Comparison of ENCODE assay signal across 9 mouse cellular contexts in the genomic region with DNA sequence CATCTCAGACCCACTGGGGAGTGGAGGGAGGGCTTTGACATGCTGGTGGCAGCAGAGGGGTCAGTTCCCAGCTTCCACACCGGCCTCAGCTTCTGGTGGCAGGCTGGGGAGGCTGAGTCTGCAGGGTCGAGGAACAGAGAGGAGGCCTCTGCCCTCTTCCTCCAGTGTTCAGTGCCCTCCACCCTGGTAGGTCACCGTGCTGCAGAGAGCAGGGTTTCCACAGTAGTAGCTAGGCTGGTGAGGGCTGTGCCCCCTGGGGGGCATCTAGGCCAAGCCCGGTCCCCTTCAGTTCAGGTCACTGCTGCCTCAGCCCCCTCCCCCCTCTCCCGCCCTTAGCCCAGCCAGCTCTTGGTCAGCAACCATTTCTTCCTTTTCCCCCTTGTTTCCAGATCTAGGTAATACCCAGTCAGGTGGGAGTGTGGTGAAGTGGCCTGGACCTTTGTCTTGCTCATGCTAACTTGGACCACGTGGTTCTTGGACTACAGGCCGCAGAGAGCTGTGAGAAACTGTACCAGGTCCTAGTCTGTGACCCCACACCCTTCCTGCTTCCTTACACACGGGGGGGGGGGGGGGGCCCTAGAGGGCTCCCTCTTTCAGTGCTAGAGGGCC. TPM values are rescaled to one million over a fixed set of nuclear protein-coding genes. Genes with fewer than 3 reads are reported as not detected.
DNase-seq lines count a peak whose midpoint lies in the region; ATAC-seq and TF ChIP-seq lines count a peak whose summit lies in the region.
"Had no signal": no experiment of that assay in that cellular context is flagged by ENCODE, and none has a peak within 500 bp of the region (broad histone marks: within the 10 kb centered on the region; RNA-seq: fewer than 3 reads in every experiment).

No protein-coding gene starts in this region.

- TF ChIP-seq CTCF in heart, adult 2 months (IDR thresholded peaks at IDR 0.05): no peak
- TF ChIP-seq CTCF in embryonic fibroblast, embryonic 13.5 days (IDR thresholded peaks at IDR 0.05; ENCODE audit: borderline replicate concordance, insufficient read depth, low read length): no peak

- H3K4me3 ChIP-seq in heart, adult 2 months: peak overlapping the region; percentile 75; the same call in 1 of the 2 replicates
- H3K4me3 ChIP-seq in embryonic fibroblast, embryonic 13.5 days (ENCODE audit: insufficient read depth, low read length): peak overlapping the region; percentile 25
- H3K4me3 ChIP-seq in intestine, embryonic 16.5 days (ENCODE audit: low read length): peak overlapping the region; percentile 34

- TF ChIP-seq EP300 in heart, adult 2 months (IDR thresholded peaks at IDR 0.05; ENCODE audit: insufficient read depth, low read depth, low read length): 0 out of 2 replicates have a peak, but pooled peaks have one; percentile 48

- H3K36me3 ChIP-seq in heart, adult 2 months (ENCODE audit: control insufficient read depth, insufficient read depth, low read length): peaks cover 7% of the 10 kb centered on the region; the same call in 1 of the 2 replicates
- H3K36me3 ChIP-seq in intestine, embryonic 16.5 days (ENCODE audit: control insufficient read depth, insufficient read depth, low read length): no peaks in the 10 kb centered on the region

- 19% methylated on average over 8 of the region's 8 CpGs for WGBS in heart, adult 2 months
- WGBS in intestine, embryonic 16.5 days: 21% methylated on average over 7 of the region's 8 CpGs

- no peaks in the 10 kb centered on the region for H3K9me3 ChIP-seq in intestine, embryonic 16.5 days (ENCODE audit: control insufficient read depth, low read length)

- H3K9ac ChIP-seq in heart, adult 2 months (ENCODE audit: low read depth, low read length): peak overlapping the region; percentile 54
- peak overlapping the region; percentile 98 for H3K9ac ChIP-seq in intestine, embryonic 16.5 days (ENCODE audit: low read depth, low read length)

- no peak for TF ChIP-seq POLR2A in heart, adult 2 months (IDR thresholded peaks at IDR 0.05; ENCODE audit: insufficient read depth, low read depth, low read length)
- no peak for TF ChIP-seq POLR2A in embryonic fibroblast, embryonic 13.5 days (IDR thresholded peaks at IDR 0.05; ENCODE audit: low read depth, low read length)

- no peaks in the 10 kb centered on the region for H3K27me3 ChIP-seq in heart, adult 2 months (ENCODE audit: control insufficient read depth, insufficient read depth, low read length)
- H3K27me3 ChIP-seq in intestine, embryonic 16.5 days (replicated peaks; ENCODE audit: control insufficient read depth, insufficient read depth, low read length): no peaks in the 10 kb centered on the region
- H3K27me3 ChIP-seq: Patski had no signal

- no peaks in the 10 kb centered on the region; the same call in 1 of the 2 replicates for H3K79me2 ChIP-seq in heart, adult 2 months (replicated peaks; ENCODE audit: control insufficient read depth, insufficient read depth, low read length)

- H3K4me2 ChIP-seq in intestine, embryonic 16.5 days (ENCODE audit: low read depth, low read length): peak overlapping the region; percentile 83

- intact Hi-C loops in heart, adult 2 months (cut with DNase I): loop anchor here (1.0 to 2.0 kb wide), 4 partner anchors 8 to 68 kb away; no protein-coding TSS in a partner anchor

- DNase-seq in heart, adult 2 months: peak in 1 of 2 experiments; percentile 66
- no peak for DNase-seq in heart, adult 8-10 months (ENCODE audit: low spot score)
- peak; percentile 60 for DNase-seq in mesoderm, embryonic 11.5 days (ENCODE audit: low read depth, low spot score)
- DNase-seq in right cerebral cortex, postnatal 36 days (ENCODE audit: low spot score in 2 of 2): no peak
- DNase-seq in gastrocnemius, postnatal 4 days (ENCODE audit: low spot score in 2 of 2): no peak
- no peak for DNase-seq in layer of hippocampus, adult 18-20 months (ENCODE audit: low spot score in 2 of 2)

- peaks cover 25% of the 10 kb centered on the region for H3K4me1 ChIP-seq in heart, adult 2 months (ENCODE audit: control insufficient read depth, insufficient read depth, low read length)
- H3K4me1 ChIP-seq in embryonic fibroblast, embryonic 13.5 days (ENCODE audit: control insufficient read depth, insufficient read depth, low read length): peaks cover 22% of the 10 kb centered on the region
- peaks cover 50% of the 10 kb centered on the region for H3K4me1 ChIP-seq in intestine, embryonic 16.5 days (ENCODE audit: control insufficient read depth, insufficient read depth, low read length)

- peak overlapping the region; percentile 93 for H3K27ac ChIP-seq in heart, adult 2 months
- peak overlapping the region; percentile 93 for H3K27ac ChIP-seq in embryonic fibroblast, embryonic 13.5 days (ENCODE audit: insufficient read depth, low read length)
- H3K27ac ChIP-seq in intestine, embryonic 16.5 days (ENCODE audit: low read length): peak overlapping the region; percentile 94

- peak; percentile 22 for ATAC-seq in intestine, embryonic 16.5 days
- ATAC-seq: Patski had no signal

RNA-seq across cellular contexts. Expression of a gene that starts 6.1 kb away (rescaled TPM):
- total RNA-seq in heart, adult 2 months (2021): 1 to 10 TPM; 5.4 to 9.7 TPM
- 5.9 and 6.4 TPM in 2 replicates for polyA plus RNA-seq in heart, adult 2 months (2012; rRNA removed)
- total RNA-seq in heart, adult 8-10 months (2022): 10 to 100 TPM in 2 of 4 experiments, 1 to 10 TPM in 2; 6.2 to 12.6 (median 9.3) TPM
- 17.9 and 18.6 TPM in 2 replicates for polyA plus RNA-seq in embryonic fibroblast, embryonic 13.5 days (2011; ENCODE audit: insufficient read length, low read depth, missing spikeins)
- polyA plus RNA-seq in intestine, embryonic 16.5 days (2015; fragmentation: Nextera tagmentation; extraction: Ambion mirVana): 4.9 and 5.7 TPM in 2 replicates
- total RNA-seq in gastrocnemius, postnatal 4 days (2021): 10 to 100 TPM; 13.6 to 15.1 TPM
- total RNA-seq in layer of hippocampus, adult 18-20 months (2021): 10 to 100 TPM; 17.6 to 19.0 TPM

Comparison
In these comparisons a context has a peak if more than half of its experiments do, and no peak if none do; other contexts are left out.
1. H3K4me3 ChIP-seq: peak in every context shown above with its lines; median percentile 75 in heart, adult 2 months; 34 in intestine, embryonic 16.5 days; 25 in embryonic fibroblast, embryonic 13.5 days.